Mouse (Mus musculus) megakaryocyte, embryonic 14.5 days (primary cell): ENCODE data around the gene Tnni1.

Experiments used
- FLI1 ChIP-seq: IDR thresholded peaks from 2 replicates; pipeline ENCODE4 v1.6.1; 2012; ENCODE audit warnings: low read length, inconsistent platforms, mixed read lengths
- GATA1 ChIP-seq: IDR thresholded peaks from 3 replicates; pipeline ENCODE4 v1.6.1; 2012; ENCODE audit warnings: mixed read lengths, low read length, inconsistent platforms, borderline replicate concordance

GRCm38 (mm10) chr1:135853200-135853599, 74.0 kb downstream of the Tnni1 start:
- TF ChIP-seq GATA1 (no peak), FLI1 (no peak)
